Mouse (Mus musculus): Measurements from ENCODE around the gene Nrxn3. TPM values are rescaled to one million over a fixed set of nuclear protein-coding genes. Genes with fewer than 3 reads are reported as not detected.

The Nrxn3 gene
- polyA plus RNA-seq, 1 experiment = 0.09 TPM

- Histone ChIP-seq H3K36me3 (replicated peaks; ENCODE audit: low read length) (no peaks in the 10 kb centered on the region), H3K4me3 (replicated peaks) (no peak overlapping the region), H3K9me3 (peaks cover 12% of the 10 kb centered on the region; the same call in 1 of the 2 replicates), H3K4me1 (peaks cover 12% of the 10 kb centered on the region), H3K27me3 (replicated peaks) (peaks cover 29% of the 10 kb centered on the region)
- TF ChIP-seq FLI1 (IDR thresholded peaks at IDR 0.05; ENCODE audit: low read length) (no peak), GATA1 (IDR thresholded peaks at IDR 0.05; ENCODE audit: borderline replicate concordance, low read length) (no peak)
Measured at GRCm38 (mm10) chr12:89814536-89814935, 1091.9 kb downstream of the Nrxn3 start.

- H3K9me3 ChIP-seq = peaks cover 7% of the 10 kb centered on the region; the same call in 1 of the 2 replicates
- no peak overlapping the region for H3K4me3 ChIP-seq (replicated peaks)
- H3K4me1 ChIP-seq = peaks cover 4% of the 10 kb centered on the region
- H3K27me3 ChIP-seq (replicated peaks) = peaks cover 18% of the 10 kb centered on the region
- TF ChIP-seq GATA1 (IDR thresholded peaks at IDR 0.05; ENCODE audit: borderline replicate concordance, low read length) (no peak), FLI1 (IDR thresholded peaks at IDR 0.05; ENCODE audit: low read length) (no peak)
- H3K36me3 ChIP-seq (replicated peaks; ENCODE audit: low read length) = no peaks in the 10 kb centered on the region
Measured at GRCm38 (mm10) chr12:89817072-89817773, 1094.5 kb downstream of the Nrxn3 start.

GRCm38 (mm10) chr12:89818200-89818599 lies 1095.5 kb downstream of the Nrxn3 start:
- no peak overlapping the region for H3K4me3 ChIP-seq (replicated peaks)
- H3K4me1 ChIP-seq = no peaks in the 10 kb centered on the region

GRCm38 (mm10) chr12:89822141-89822540 lies 1099.5 kb downstream of the Nrxn3 start:
- H3K4me1 ChIP-seq = no peaks in the 10 kb centered on the region
- TF ChIP-seq GATA1 (IDR thresholded peaks at IDR 0.05; ENCODE audit: borderline replicate concordance, low read length) (no peak), FLI1 (IDR thresholded peaks at IDR 0.05; ENCODE audit: low read length) (no peak)
- H3K27me3 ChIP-seq (replicated peaks) = no peaks in the 10 kb centered on the region

More at GRCm38 (mm10) chr12:89818200-89818599, 1095.5 kb downstream of the Nrxn3 start:
- H3K36me3 ChIP-seq (replicated peaks; ENCODE audit: low read length) = no peaks in the 10 kb centered on the region
- 0 out of 2 replicates have a peak, but pooled peaks cover 5% of the 10 kb centered on the region for H3K9me3 ChIP-seq
- peaks cover 11% of the 10 kb centered on the region for H3K27me3 ChIP-seq (replicated peaks)
- TF ChIP-seq FLI1 (IDR thresholded peaks at IDR 0.05; ENCODE audit: low read length) (no peak), GATA1 (IDR thresholded peaks at IDR 0.05; ENCODE audit: borderline replicate concordance, low read length) (no peak)

GRCm38 (mm10) chr12:89829927-89830326 lies 1107.3 kb downstream of the Nrxn3 start:
- Histone ChIP-seq H3K9me3 (no peaks in the 10 kb centered on the region), H3K4me3 (replicated peaks) (no peak overlapping the region), H3K36me3 (replicated peaks; ENCODE audit: low read length) (no peaks in the 10 kb centered on the region), H3K27me3 (replicated peaks) (no peaks in the 10 kb centered on the region), H3K4me1 (no peaks in the 10 kb centered on the region)
- TF ChIP-seq FLI1 (IDR thresholded peaks at IDR 0.05; ENCODE audit: low read length) = no peak
- TF ChIP-seq GATA1 (IDR thresholded peaks at IDR 0.05; ENCODE audit: borderline replicate concordance, low read length) = no peak

More at GRCm38 (mm10) chr12:89822141-89822540, 1099.5 kb downstream of the Nrxn3 start:
- H3K36me3 ChIP-seq (replicated peaks; ENCODE audit: low read length) = no peaks in the 10 kb centered on the region
- no peak overlapping the region for H3K4me3 ChIP-seq (replicated peaks)
- no peaks in the 10 kb centered on the region for H3K9me3 ChIP-seq

GRCm38 (mm10) chr12:89830350-89830749 lies 1107.7 kb downstream of the Nrxn3 start:
- H3K9me3 ChIP-seq = no peaks in the 10 kb centered on the region
- no peak overlapping the region for H3K4me3 ChIP-seq (replicated peaks)
- TF ChIP-seq FLI1 (IDR thresholded peaks at IDR 0.05; ENCODE audit: low read length) = no peak
- TF ChIP-seq GATA1 (IDR thresholded peaks at IDR 0.05; ENCODE audit: borderline replicate concordance, low read length) = no peak
- H3K4me1 ChIP-seq = no peaks in the 10 kb centered on the region
- no peaks in the 10 kb centered on the region for H3K27me3 ChIP-seq (replicated peaks)
- H3K36me3 ChIP-seq (replicated peaks; ENCODE audit: low read length) = no peaks in the 10 kb centered on the region

- H3K36me3 ChIP-seq (replicated peaks; ENCODE audit: low read length) = no peaks in the 10 kb centered on the region
- TF ChIP-seq FLI1 (IDR thresholded peaks at IDR 0.05; ENCODE audit: low read length) (no peak), GATA1 (IDR thresholded peaks at IDR 0.05; ENCODE audit: borderline replicate concordance, low read length) (no peak)
- no peaks in the 10 kb centered on the region for H3K4me1 ChIP-seq
- no peaks in the 10 kb centered on the region for H3K9me3 ChIP-seq
- no peaks in the 10 kb centered on the region for H3K27me3 ChIP-seq (replicated peaks)
- no peak overlapping the region for H3K4me3 ChIP-seq (replicated peaks)
Measured at GRCm38 (mm10) chr12:89831300-89831699, 1108.6 kb downstream of the Nrxn3 start.

- H3K4me3 ChIP-seq (replicated peaks) = no peak overlapping the region
- no peak for TF ChIP-seq GATA1 (IDR thresholded peaks at IDR 0.05; ENCODE audit: borderline replicate concordance, low read length)
- TF ChIP-seq FLI1 (IDR thresholded peaks at IDR 0.05; ENCODE audit: low read length) = no peak
Measured at GRCm38 (mm10) chr12:89836271-89836670, 1113.6 kb downstream of the Nrxn3 start.

GRCm38 (mm10) chr12:89842861-89843260 lies 1120.2 kb downstream of the Nrxn3 start:
- Histone ChIP-seq H3K4me3 (replicated peaks) (no peak overlapping the region), H3K4me1 (no peaks in the 10 kb centered on the region), H3K27me3 (replicated peaks) (no peaks in the 10 kb centered on the region), H3K36me3 (replicated peaks; ENCODE audit: low read length) (no peaks in the 10 kb centered on the region), H3K9me3 (0 out of 2 replicates have a peak, but pooled peaks cover 7% of the 10 kb centered on the region)
- TF ChIP-seq FLI1 (IDR thresholded peaks at IDR 0.05; ENCODE audit: low read length) (no peak), GATA1 (IDR thresholded peaks at IDR 0.05; ENCODE audit: borderline replicate concordance, low read length) (no peak)

More at GRCm38 (mm10) chr12:89836271-89836670, 1113.6 kb downstream of the Nrxn3 start:
- no peaks in the 10 kb centered on the region for H3K27me3 ChIP-seq (replicated peaks)
- H3K9me3 ChIP-seq = no peaks in the 10 kb centered on the region
- H3K36me3 ChIP-seq (replicated peaks; ENCODE audit: low read length) = no peaks in the 10 kb centered on the region
- H3K4me1 ChIP-seq = no peaks in the 10 kb centered on the region

- Histone ChIP-seq H3K27me3 (replicated peaks) (no peaks in the 10 kb centered on the region), H3K4me1 (no peaks in the 10 kb centered on the region), H3K4me3 (replicated peaks) (no peak overlapping the region), H3K9me3 (peaks cover 10% of the 10 kb centered on the region; the same call in 1 of the 2 replicates), H3K36me3 (replicated peaks; ENCODE audit: low read length) (no peaks in the 10 kb centered on the region)
- TF ChIP-seq GATA1 (IDR thresholded peaks at IDR 0.05; ENCODE audit: borderline replicate concordance, low read length) = no peak
- no peak for TF ChIP-seq FLI1 (IDR thresholded peaks at IDR 0.05; ENCODE audit: low read length)
Measured at GRCm38 (mm10) chr12:89848116-89848515, 1125.4 kb downstream of the Nrxn3 start.
